Mouse (Mus musculus): ENCODE measurements around the gene Zcchc7.

GRCm38 (mm10) chr4:44973450-44973849 is 217.8 kb downstream of the Zcchc7 start:
- peak; percentile 98 for TF ChIP-seq CTCF (IDR thresholded peaks at IDR 0.05; ENCODE audit: control insufficient read depth, insufficient read depth, insufficient read length)
- no peak for TF ChIP-seq CEBPB (IDR thresholded peaks at IDR 0.05; ENCODE audit: low read depth)
- no peak for TF ChIP-seq MAX (IDR thresholded peaks at IDR 0.05)
- TF ChIP-seq MYOG (IDR thresholded peaks at IDR 0.05; ENCODE audit: control insufficient read depth, extremely low read depth, insufficient read length) = no peak

All from C2C12 (cell line).